Mouse (Mus musculus): ENCODE measurements around the gene Clcnkb.
A peak's percentile ranks its signal among the peaks of the same experiment; 100 is the strongest.

GRCm38 (mm10) chr4:141385275-141385674, 30.5 kb downstream of the Clcnkb start:
- TF ChIP-seq CTCF (IDR thresholded peaks at IDR 0.05; ENCODE audit: low read depth, low read length) (peak; percentile 98), POLR2A (IDR thresholded peaks at IDR 0.05; ENCODE audit: insufficient read depth, low read length) (no peak), EP300 (IDR thresholded peaks at IDR 0.05; ENCODE audit: insufficient read depth, low read depth, low read length) (no peak)
